Mouse (Mus musculus) embryonic facial prominence, embryonic 13.5 days (tissue): ENCODE measurements at regions not wholly inside any gene's neighbourhood (a gene's known extent, or its start where the extent isn't known, plus 50 kb on each side); places are given as distances from the start of the nearest gene placed in this dataset.

Experiments
- ATAC-seq: fragments of 200-750 bp; cut with Nextera tagmentation; 2 replicates; pipeline ENCODE4 v1.8.0; 2017; ENCODE audit warnings: low read depth; ENCODE audit not compliant: insufficient number of reproducible peaks, insufficient read depth, low FRiP score, low TSS enrichment
- H3K27ac ChIP-seq: fragments of 300-500 bp; sonication (generic); 2 replicates; pipeline ENCODE4 v1.5.1; 2015; ENCODE audit warnings: moderate library complexity, mild to moderate bottlenecking, inconsistent platforms
- H3K27me3 ChIP-seq: fragments of 300-500 bp; sonication (generic); 2 replicates; pipeline ENCODE4 v1.6.1; 2015; ENCODE audit warnings: mild to moderate bottlenecking, inconsistent platforms
- H3K36me3 ChIP-seq: fragments of 300-500 bp; sonication (generic); 2 replicates; pipeline ENCODE4 v1.6.1; 2015; ENCODE audit warnings: mild to moderate bottlenecking, inconsistent platforms
- H3K4me1 ChIP-seq: fragments of 300-500 bp; sonication (generic); 2 replicates; pipeline ENCODE4 v1.6.1; 2015; ENCODE audit warnings: inconsistent platforms
- H3K4me2 ChIP-seq: fragments of 300-500 bp; sonication (generic); 2 replicates; pipeline ENCODE4 v1.6.1; 2015; ENCODE audit warnings: moderate library complexity, mild to moderate bottlenecking, inconsistent platforms
- H3K4me3 ChIP-seq: fragments of 300-500 bp; sonication (generic); 2 replicates; pipeline ENCODE4 v1.5.1; 2015; ENCODE audit warnings: mild to moderate bottlenecking, inconsistent platforms
- H3K9ac ChIP-seq: fragments of 300-500 bp; sonication (generic); 2 replicates; pipeline ENCODE4 v1.6.1; 2015; ENCODE audit warnings: mild to moderate bottlenecking, inconsistent platforms
- H3K9me3 ChIP-seq: fragments of 300-500 bp; sonication (generic); 2 replicates; pipeline ENCODE4 v1.6.1; 2016; ENCODE audit warnings: inconsistent platforms
- WGBS: fragments of 180-500 bp; shearing (Covaris S2); methylation state at CpG from one replicate; pipeline ENCODE4 v1.1.7; 2015; ENCODE audit warnings: mixed read lengths; 5-methylcytosine and 5-hydroxymethylcytosine counted together

- H3K4me2 ChIP-seq, result no peak overlapping the region
- no peaks in the 10 kb centered on the region for H3K9me3 ChIP-seq
- H3K27ac ChIP-seq, result no peak overlapping the region
- no peak overlapping the region for H3K4me3 ChIP-seq
- ATAC-seq, result no peak
- H3K36me3 ChIP-seq, result no peaks in the 10 kb centered on the region
- 86% methylated on average over 5 of the region's 5 CpGs for WGBS
- 0 out of 2 replicates have a peak, but pooled peaks cover 8% of the 10 kb centered on the region for H3K27me3 ChIP-seq
- H3K9ac ChIP-seq, result no peak overlapping the region
- no peaks in the 10 kb centered on the region for H3K4me1 ChIP-seq
Observed at GRCm38 (mm10) chr10:19459709-19460108, 103.4 kb downstream of the Olig3 start.

- Histone ChIP-seq H3K4me3 (no peak overlapping the region), H3K9me3 (no peaks in the 10 kb centered on the region), H3K9ac (no peak overlapping the region), H3K4me1 (no peaks in the 10 kb centered on the region), H3K36me3 (no peaks in the 10 kb centered on the region), H3K4me2 (no peak overlapping the region), H3K27ac (no peak overlapping the region), H3K27me3 (0 out of 2 replicates have a peak, but pooled peaks cover 8% of the 10 kb centered on the region)
- no peak for ATAC-seq
- 64% methylated on average over 4 of the region's 4 CpGs for WGBS
Observed at GRCm38 (mm10) chr10:19460164-19460563, 103.8 kb downstream of the Olig3 start.

- Histone ChIP-seq H3K27me3 (no peaks in the 10 kb centered on the region), H3K36me3 (no peaks in the 10 kb centered on the region), H3K9ac (no peak overlapping the region), H3K27ac (no peak overlapping the region; the same call in 1 of the 2 replicates), H3K4me2 (no peak overlapping the region), H3K4me1 (no peaks in the 10 kb centered on the region), H3K9me3 (no peaks in the 10 kb centered on the region), H3K4me3 (no peak overlapping the region)
- no peak for ATAC-seq
- whole genome bisulfite sequencing, result 80% methylated on average over 3 of the region's 3 CpGs
Observed at GRCm38 (mm10) chr10:19463800-19464199, 107.5 kb downstream of the Olig3 start.

- H3K9me3 ChIP-seq, result no peaks in the 10 kb centered on the region
- WGBS, result 46% methylated on average over 5 of the region's 5 CpGs
- no peak overlapping the region for H3K4me3 ChIP-seq
- H3K9ac ChIP-seq, result no peak overlapping the region
- H3K27ac ChIP-seq, result no peak overlapping the region
- H3K27me3 ChIP-seq, result no peaks in the 10 kb centered on the region
- no peaks in the 10 kb centered on the region for H3K4me1 ChIP-seq
- no peak overlapping the region for H3K4me2 ChIP-seq
- no peak for ATAC-seq
- no peaks in the 10 kb centered on the region for H3K36me3 ChIP-seq
Observed at GRCm38 (mm10) chr10:19464504-19464903, 108.2 kb downstream of the Olig3 start.

GRCm38 (mm10) chr10:19471349-19472040, 115.2 kb downstream of the Olig3 start:
- Histone ChIP-seq H3K9ac (no peak overlapping the region), H3K4me1 (peaks cover 8% of the 10 kb centered on the region; the same call in 1 of the 2 replicates), H3K27me3 (no peaks in the 10 kb centered on the region), H3K4me2 (no peak overlapping the region), H3K9me3 (no peaks in the 10 kb centered on the region), H3K27ac (no peak overlapping the region), H3K4me3 (no peak overlapping the region), H3K36me3 (no peaks in the 10 kb centered on the region)
- WGBS, result 65% methylated on average over 9 of the region's 9 CpGs
- ATAC-seq, result no peak

- 34% methylated on average over 6 of the region's 6 CpGs for WGBS
- Histone ChIP-seq H3K4me2 (peak overlapping the region; percentile 30; the same call in 1 of the 2 replicates), H3K27ac (no peak overlapping the region), H3K9ac (no peak overlapping the region), H3K27me3 (no peaks in the 10 kb centered on the region), H3K36me3 (no peaks in the 10 kb centered on the region), H3K4me1 (peaks cover 8% of the 10 kb centered on the region; the same call in 1 of the 2 replicates), H3K4me3 (no peak overlapping the region), H3K9me3 (no peaks in the 10 kb centered on the region)
- no peak for ATAC-seq
Observed at GRCm38 (mm10) chr10:19472066-19472465, 115.7 kb downstream of the Olig3 start.

GRCm38 (mm10) chr10:19472949-19473535, 116.7 kb downstream of the Olig3 start:
- Histone ChIP-seq H3K36me3 (no peaks in the 10 kb centered on the region), H3K4me2 (no peak overlapping the region), H3K27ac (no peak overlapping the region), H3K4me1 (peaks cover 8% of the 10 kb centered on the region; the same call in 1 of the 2 replicates), H3K4me3 (no peak overlapping the region), H3K9ac (no peak overlapping the region), H3K9me3 (no peaks in the 10 kb centered on the region), H3K27me3 (no peaks in the 10 kb centered on the region)
- ATAC-seq, result no peak
- 69% methylated on average over 3 of the region's 3 CpGs for WGBS

GRCm38 (mm10) chr10:19485537-19486135, 106.1 kb upstream of the Ifngr1 start:
- Histone ChIP-seq H3K9me3 (no peaks in the 10 kb centered on the region), H3K4me2 (no peak overlapping the region), H3K9ac (no peak overlapping the region), H3K27ac (no peak overlapping the region), H3K4me3 (no peak overlapping the region), H3K27me3 (no peaks in the 10 kb centered on the region), H3K4me1 (no peaks in the 10 kb centered on the region), H3K36me3 (no peaks in the 10 kb centered on the region)
- 81% methylated on average over 15 of the region's 15 CpGs for WGBS
- no peak for ATAC-seq

- 66% methylated on average over 8 of the region's 8 CpGs for WGBS
- ATAC-seq, result no peak
- Histone ChIP-seq H3K4me3 (no peak overlapping the region), H3K4me2 (no peak overlapping the region), H3K27ac (no peak overlapping the region), H3K36me3 (no peaks in the 10 kb centered on the region), H3K9ac (no peak overlapping the region), H3K27me3 (peaks cover 10% of the 10 kb centered on the region), H3K9me3 (no peaks in the 10 kb centered on the region), H3K4me1 (no peaks in the 10 kb centered on the region; the same call in 1 of the 2 replicates)
Observed at GRCm38 (mm10) chr10:19490500-19490899, 101.2 kb upstream of the Ifngr1 start.

- no peak for ATAC-seq
- Histone ChIP-seq H3K27ac (no peak overlapping the region), H3K27me3 (peaks cover 12% of the 10 kb centered on the region), H3K4me1 (no peaks in the 10 kb centered on the region; the same call in 1 of the 2 replicates), H3K9ac (no peak overlapping the region), H3K4me2 (no peak overlapping the region), H3K36me3 (no peaks in the 10 kb centered on the region), H3K4me3 (no peak overlapping the region), H3K9me3 (no peaks in the 10 kb centered on the region)
- WGBS, result 57% methylated on average over 21 of the region's 21 CpGs
Observed at GRCm38 (mm10) chr10:19491513-19492380, 100.0 kb upstream of the Ifngr1 start.

- Histone ChIP-seq H3K4me2 (peak overlapping the region; percentile 9; the same call in 1 of the 2 replicates), H3K27ac (no peak overlapping the region), H3K27me3 (peaks cover 12% of the 10 kb centered on the region), H3K36me3 (no peaks in the 10 kb centered on the region), H3K4me1 (no peaks in the 10 kb centered on the region; the same call in 1 of the 2 replicates), H3K9ac (no peak overlapping the region), H3K9me3 (no peaks in the 10 kb centered on the region), H3K4me3 (no peak overlapping the region)
- WGBS, result 15% methylated on average over 9 of the region's 9 CpGs
- ATAC-seq, result no peak
Observed at GRCm38 (mm10) chr10:19494461-19495105, 97.2 kb upstream of the Ifngr1 start.
